Mouse (Mus musculus) megakaryocyte, adult 5-6 weeks (primary cell): ENCODE results near the gene Gabarapl1. TPM values are rescaled to one million over a fixed set of nuclear protein-coding genes. Genes with fewer than 3 reads are reported as not detected.

Experiments used
- ATAC-seq: 2 replicates; pipeline ENCODE4 v1.8.0; 2016; ENCODE audit warnings: mild to moderate bottlenecking, inconsistent platforms; ENCODE audit not compliant: poor library complexity, severe bottlenecking
- total RNA-seq, 2 experiments: library from RNA; stranded (forward) in 1 of 2; stranded (reverse) in 1 of 2; fragments of 153-499, 151-499 nt in 1 of 2; fragments of 221-1000, 200-1000 nt in 1 of 2; gene quantifications; 2 replicates each; pipeline versions ENCODE4 v1.2.3 to v1.2.4; 2015 to 2017

Gene Gabarapl1
- 5.6 and 7.4 TPM in 2 replicates for total RNA-seq (2015)
- total RNA-seq (2017), result 17.6 and 20.7 TPM in 2 replicates

- ATAC-seq, result peak; percentile 76
Observed at GRCm38 (mm10) chr6:129532942-129533860, at the start of gene Gabarapl1. Gene Gabarapl1 (plus strand): TSS chr6:129533160.

GRCm38 (mm10) chr6:129494924-129495323 lies 38.0 kb upstream of the Gabarapl1 start:
- ATAC-seq, result peak; percentile 82

GRCm38 (mm10) chr6:129497345-129498218 lies 35.4 kb upstream of the Gabarapl1 start:
- ATAC-seq, result peak; percentile 73

GRCm38 (mm10) chr6:129499516-129499915 lies 33.4 kb upstream of the Gabarapl1 start:
- peak; percentile 61 for ATAC-seq

- ATAC-seq, result no peak
Observed at GRCm38 (mm10) chr6:129503471-129503870, 29.5 kb upstream of the Gabarapl1 start.

GRCm38 (mm10) chr6:129507024-129507423 lies 25.9 kb upstream of the Gabarapl1 start, which contains the start of gene Olr1:
Gene Olr1 (minus strand): TSS chr6:129507165.
- ATAC-seq, result peak; percentile 87

GRCm38 (mm10) chr6:129510120-129510911 lies 22.6 kb upstream of the Gabarapl1 start:
- ATAC-seq, result no peak

GRCm38 (mm10) chr6:129512367-129512766 lies 20.6 kb upstream of the Gabarapl1 start, which contains the start of gene Tmem52b:
Gene Tmem52b (plus strand): TSS chr6:129512555.
- no peak for ATAC-seq

GRCm38 (mm10) chr6:129512868-129513267 lies 20.1 kb upstream of the Gabarapl1 start:
- ATAC-seq, result no peak

GRCm38 (mm10) chr6:129513409-129513808 lies 19.6 kb upstream of the Gabarapl1 start:
- ATAC-seq, result no peak

- peak; percentile 7; the same call in 1 of the 2 replicates for ATAC-seq
Observed at GRCm38 (mm10) chr6:129514376-129514775, 18.6 kb upstream of the Gabarapl1 start.

- ATAC-seq, result peak; percentile 58
Observed at GRCm38 (mm10) chr6:129515068-129515467, 17.9 kb upstream of the Gabarapl1 start.

- peak; percentile 56 for ATAC-seq
Observed at GRCm38 (mm10) chr6:129516388-129516787, 16.6 kb upstream of the Gabarapl1 start.

GRCm38 (mm10) chr6:129517752-129518408 lies 15.1 kb upstream of the Gabarapl1 start:
- ATAC-seq, result peak; percentile 62

GRCm38 (mm10) chr6:129526069-129526468 lies 6.9 kb upstream of the Gabarapl1 start:
- no peak for ATAC-seq

- no peak for ATAC-seq
Observed at GRCm38 (mm10) chr6:129527416-129527815, 5.5 kb upstream of the Gabarapl1 start.

- ATAC-seq, result no peak
Observed at GRCm38 (mm10) chr6:129529605-129530004, 3.4 kb upstream of the Gabarapl1 start.

GRCm38 (mm10) chr6:129530261-129530660 lies 2.7 kb upstream of the Gabarapl1 start:
- no peak for ATAC-seq

GRCm38 (mm10) chr6:129532556-129532941 lies 411 bp upstream of the Gabarapl1 start:
- ATAC-seq, result peak; percentile 9

- no peak for ATAC-seq
Observed at GRCm38 (mm10) chr6:129534057-129534456, 1.1 kb downstream of the Gabarapl1 start.
